Mouse (Mus musculus): ENCODE measurements around the gene Ppp2r1b. TPM values are rescaled to one million over a fixed set of nuclear protein-coding genes. Genes with fewer than 3 reads are reported as not detected.

Gene Ppp2r1b
- polyA plus RNA-seq, 1 experiment, result 0.92 TPM

- no peaks in the 10 kb centered on the region for H3K27me3 ChIP-seq (ENCODE audit: control insufficient read depth)
- TF ChIP-seq TAL1 (IDR thresholded peaks at IDR 0.05; ENCODE audit: low read length) (no peak), GATA1 (IDR thresholded peaks at IDR 0.05; ENCODE audit: low read length) (no peak)
- H3K9me3 ChIP-seq (ENCODE audit: control insufficient read depth, low read length), result no peaks in the 10 kb centered on the region
- H3K4me3 ChIP-seq (replicated peaks), result no peak overlapping the region
- H3K4me1 ChIP-seq (ENCODE audit: control insufficient read depth), result peaks cover 8% of the 10 kb centered on the region
- H3K36me3 ChIP-seq (ENCODE audit: control insufficient read depth), result peaks cover 99% of the 10 kb centered on the region
Observed at GRCm38 (mm10) chr9:50886870-50887269, 41.8 kb downstream of the Ppp2r1b start.

GRCm38 (mm10) chr9:50887351-50887750 is 42.2 kb downstream of the Ppp2r1b start:
- no peaks in the 10 kb centered on the region for H3K27me3 ChIP-seq (ENCODE audit: control insufficient read depth)
- peaks cover 8% of the 10 kb centered on the region for H3K4me1 ChIP-seq (ENCODE audit: control insufficient read depth)
- TF ChIP-seq TAL1 (IDR thresholded peaks at IDR 0.05; ENCODE audit: low read length) (no peak), GATA1 (IDR thresholded peaks at IDR 0.05; ENCODE audit: low read length) (no peak)
- H3K9me3 ChIP-seq (ENCODE audit: control insufficient read depth, low read length), result no peaks in the 10 kb centered on the region
- no peak overlapping the region for H3K4me3 ChIP-seq (replicated peaks)
- H3K36me3 ChIP-seq (ENCODE audit: control insufficient read depth), result peaks cover 99% of the 10 kb centered on the region

- no peak for TF ChIP-seq GATA1 (IDR thresholded peaks at IDR 0.05; ENCODE audit: low read length)
- TF ChIP-seq TAL1 (IDR thresholded peaks at IDR 0.05; ENCODE audit: low read length), result no peak
- H3K4me3 ChIP-seq (replicated peaks), result no peak overlapping the region
- no peaks in the 10 kb centered on the region for H3K9me3 ChIP-seq (ENCODE audit: control insufficient read depth, low read length)
- H3K4me1 ChIP-seq (ENCODE audit: control insufficient read depth), result peaks cover 8% of the 10 kb centered on the region
- peaks cover 99% of the 10 kb centered on the region for H3K36me3 ChIP-seq (ENCODE audit: control insufficient read depth)
- H3K27me3 ChIP-seq (ENCODE audit: control insufficient read depth), result no peaks in the 10 kb centered on the region
Observed at GRCm38 (mm10) chr9:50889211-50889610, 44.1 kb downstream of the Ppp2r1b start.

- Histone ChIP-seq H3K4me3 (replicated peaks) (no peak overlapping the region), H3K36me3 (ENCODE audit: control insufficient read depth) (peaks cover 99% of the 10 kb centered on the region), H3K4me1 (ENCODE audit: control insufficient read depth) (peaks cover 8% of the 10 kb centered on the region), H3K9me3 (ENCODE audit: control insufficient read depth, low read length) (no peaks in the 10 kb centered on the region), H3K27me3 (ENCODE audit: control insufficient read depth) (no peaks in the 10 kb centered on the region)
- no peak for TF ChIP-seq TAL1 (IDR thresholded peaks at IDR 0.05; ENCODE audit: low read length)
- no peak for TF ChIP-seq GATA1 (IDR thresholded peaks at IDR 0.05; ENCODE audit: low read length)
Observed at GRCm38 (mm10) chr9:50889964-50890363, 44.9 kb downstream of the Ppp2r1b start.

GRCm38 (mm10) chr9:50890494-50891090 is 45.5 kb downstream of the Ppp2r1b start:
- H3K36me3 ChIP-seq (ENCODE audit: control insufficient read depth), result peaks cover 99% of the 10 kb centered on the region
- H3K4me3 ChIP-seq (replicated peaks), result no peak overlapping the region
- TF ChIP-seq TAL1 (IDR thresholded peaks at IDR 0.05; ENCODE audit: low read length), result no peak
- no peak for TF ChIP-seq GATA1 (IDR thresholded peaks at IDR 0.05; ENCODE audit: low read length)
- no peaks in the 10 kb centered on the region for H3K9me3 ChIP-seq (ENCODE audit: control insufficient read depth, low read length)
- peaks cover 8% of the 10 kb centered on the region for H3K4me1 ChIP-seq (ENCODE audit: control insufficient read depth)
- H3K27me3 ChIP-seq (ENCODE audit: control insufficient read depth), result no peaks in the 10 kb centered on the region

GRCm38 (mm10) chr9:50893665-50894064 is 48.6 kb downstream of the Ppp2r1b start:
- peaks cover 99% of the 10 kb centered on the region for H3K36me3 ChIP-seq (ENCODE audit: control insufficient read depth)
- no peaks in the 10 kb centered on the region for H3K9me3 ChIP-seq (ENCODE audit: control insufficient read depth, low read length)
- TF ChIP-seq TAL1 (IDR thresholded peaks at IDR 0.05; ENCODE audit: low read length) (no peak), GATA1 (IDR thresholded peaks at IDR 0.05; ENCODE audit: low read length) (no peak)
- H3K4me1 ChIP-seq (ENCODE audit: control insufficient read depth), result no peaks in the 10 kb centered on the region
- H3K4me3 ChIP-seq (replicated peaks), result no peak overlapping the region
- H3K27me3 ChIP-seq (ENCODE audit: control insufficient read depth), result no peaks in the 10 kb centered on the region

GRCm38 (mm10) chr9:50900026-50900920 is 55.2 kb downstream of the Ppp2r1b start:
- H3K36me3 ChIP-seq (ENCODE audit: control insufficient read depth), result peaks cover 88% of the 10 kb centered on the region
- no peak for TF ChIP-seq GATA1 (IDR thresholded peaks at IDR 0.05; ENCODE audit: low read length)
- no peak for TF ChIP-seq TAL1 (IDR thresholded peaks at IDR 0.05; ENCODE audit: low read length)

GRCm38 (mm10) chr9:50904196-50904847 is 59.2 kb downstream of the Ppp2r1b start:
- no peak overlapping the region for H3K4me3 ChIP-seq (replicated peaks)

More at GRCm38 (mm10) chr9:50900026-50900920, 55.2 kb downstream of the Ppp2r1b start:
- Histone ChIP-seq H3K9me3 (ENCODE audit: control insufficient read depth, low read length) (no peaks in the 10 kb centered on the region), H3K27me3 (ENCODE audit: control insufficient read depth) (no peaks in the 10 kb centered on the region), H3K4me1 (ENCODE audit: control insufficient read depth) (peaks cover 7% of the 10 kb centered on the region), H3K4me3 (replicated peaks) (no peak overlapping the region)

GRCm38 (mm10) chr9:50905321-50905720 is 60.2 kb downstream of the Ppp2r1b start:
- H3K27me3 ChIP-seq (ENCODE audit: control insufficient read depth), result no peaks in the 10 kb centered on the region
- H3K4me3 ChIP-seq (replicated peaks), result no peak overlapping the region

More at GRCm38 (mm10) chr9:50904196-50904847, 59.2 kb downstream of the Ppp2r1b start:
- peaks cover 17% of the 10 kb centered on the region for H3K4me1 ChIP-seq (ENCODE audit: control insufficient read depth)
- no peaks in the 10 kb centered on the region for H3K9me3 ChIP-seq (ENCODE audit: control insufficient read depth, low read length)
- TF ChIP-seq GATA1 (IDR thresholded peaks at IDR 0.05; ENCODE audit: low read length), result no peak
- no peak for TF ChIP-seq TAL1 (IDR thresholded peaks at IDR 0.05; ENCODE audit: low read length)
- H3K27me3 ChIP-seq (ENCODE audit: control insufficient read depth), result no peaks in the 10 kb centered on the region
- H3K36me3 ChIP-seq (ENCODE audit: control insufficient read depth), result peaks cover 80% of the 10 kb centered on the region

More at GRCm38 (mm10) chr9:50905321-50905720, 60.2 kb downstream of the Ppp2r1b start:
- Histone ChIP-seq H3K4me1 (ENCODE audit: control insufficient read depth) (peaks cover 17% of the 10 kb centered on the region), H3K36me3 (ENCODE audit: control insufficient read depth) (peaks cover 80% of the 10 kb centered on the region), H3K9me3 (ENCODE audit: control insufficient read depth, low read length) (no peaks in the 10 kb centered on the region)
- TF ChIP-seq TAL1 (IDR thresholded peaks at IDR 0.05; ENCODE audit: low read length) (no peak), GATA1 (IDR thresholded peaks at IDR 0.05; ENCODE audit: low read length) (no peak)
